Mouse (Mus musculus) frontal cortex, postnatal 36 days (tissue): ENCODE measurements at regions not wholly inside any gene's neighbourhood (a gene's known extent, or its start where the extent isn't known, plus 50 kb on each side); places are given as distances from the start of the nearest gene placed in this dataset.

Experiments used
- DNase-seq, 2 experiments: peaks; one replicate each; pipeline ENCODE4 v3.0.0; 2022; ENCODE audit warnings: low spot score in 2 of 2

GRCm38 (mm10) chr9:23535872-23536271, 313.0 kb downstream of the Bmper start:
- no peak for DNase-seq

- DNase-seq: no peak
Observed at GRCm38 (mm10) chr9:23538051-23538450, 315.2 kb downstream of the Bmper start.

GRCm38 (mm10) chr9:23551692-23552091, 328.8 kb downstream of the Bmper start:
- no peak for DNase-seq

GRCm38 (mm10) chr9:23553766-23554165, 330.9 kb downstream of the Bmper start:
- DNase-seq: no peak

GRCm38 (mm10) chr9:23557601-23558000, 334.7 kb downstream of the Bmper start:
- DNase-seq: no peak

- no peak for DNase-seq
Observed at GRCm38 (mm10) chr9:23561924-23562323, 339.0 kb downstream of the Bmper start.

- no peak for DNase-seq
Observed at GRCm38 (mm10) chr9:23567081-23567480, 344.2 kb downstream of the Bmper start.

- DNase-seq: no peak
Observed at GRCm38 (mm10) chr9:23570150-23570549, 347.3 kb downstream of the Bmper start.

GRCm38 (mm10) chr9:23576314-23576713, 353.4 kb downstream of the Bmper start:
- DNase-seq: no peak

- no peak for DNase-seq
Observed at GRCm38 (mm10) chr9:23580155-23580554, 357.3 kb downstream of the Bmper start.

GRCm38 (mm10) chr9:23581039-23581606, 358.2 kb downstream of the Bmper start:
- peak; percentile 76 to 92 for DNase-seq

GRCm38 (mm10) chr9:23584561-23584960, 361.7 kb downstream of the Bmper start:
- no peak for DNase-seq

GRCm38 (mm10) chr9:23589024-23589423, 366.1 kb downstream of the Bmper start:
- DNase-seq: no peak

GRCm38 (mm10) chr9:23591906-23592305, 369.0 kb downstream of the Bmper start:
- DNase-seq: no peak

- no peak for DNase-seq
Observed at GRCm38 (mm10) chr9:23600623-23601022, 377.7 kb downstream of the Bmper start.
